Mouse (Mus musculus) left cerebral cortex, adult 11 months (tissue): ENCODE measurements at regions not wholly inside any gene's neighbourhood (a gene's known extent, or its start where the extent isn't known, plus 50 kb on each side); places are given as distances from the start of the nearest gene placed in this dataset.

Source experiments
- DNase-seq: peaks from one replicate; pipeline ENCODE4 v3.0.0; 2022; ENCODE audit warnings: low spot score

GRCm38 (mm10) chr6:135525841-135526327 lies 163.5 kb downstream of the Emp1 start:
- no peak for DNase-seq

GRCm38 (mm10) chr6:135526460-135527160 lies 164.3 kb downstream of the Emp1 start:
- peak; percentile 46 for DNase-seq

GRCm38 (mm10) chr6:135527879-135528278 lies 165.5 kb downstream of the Emp1 start:
- DNase-seq, result no peak

- DNase-seq, result no peak
Measured at GRCm38 (mm10) chr6:135539791-135540646, 177.7 kb downstream of the Emp1 start.

- DNase-seq, result no peak
Measured at GRCm38 (mm10) chr6:135541566-135541965, 179.2 kb downstream of the Emp1 start.

GRCm38 (mm10) chr6:135542356-135542755 lies 180.0 kb downstream of the Emp1 start:
- no peak for DNase-seq

- no peak for DNase-seq
Measured at GRCm38 (mm10) chr6:135543390-135543789, 181.0 kb downstream of the Emp1 start.

- DNase-seq, result no peak
Measured at GRCm38 (mm10) chr6:135543863-135544262, 181.5 kb downstream of the Emp1 start.

GRCm38 (mm10) chr6:135550368-135550950 lies 188.1 kb downstream of the Emp1 start:
- DNase-seq, result no peak

GRCm38 (mm10) chr6:135552396-135552795 lies 190.1 kb downstream of the Emp1 start:
- DNase-seq, result no peak

GRCm38 (mm10) chr6:135559501-135559907 lies 197.2 kb downstream of the Emp1 start:
- peak; percentile 61 for DNase-seq

- no peak for DNase-seq
Measured at GRCm38 (mm10) chr6:135562267-135562666, 199.9 kb downstream of the Emp1 start.

- DNase-seq, result no peak
Measured at GRCm38 (mm10) chr6:135563766-135564165, 201.4 kb downstream of the Emp1 start.

- no peak for DNase-seq
Measured at GRCm38 (mm10) chr6:135569086-135569485, 206.7 kb downstream of the Emp1 start.

GRCm38 (mm10) chr6:135575294-135575693 lies 212.9 kb downstream of the Emp1 start:
- DNase-seq, result no peak

- no peak for DNase-seq
Measured at GRCm38 (mm10) chr6:135578728-135579127, 216.4 kb downstream of the Emp1 start.

- no peak for DNase-seq
Measured at GRCm38 (mm10) chr6:135582567-135582966, 220.2 kb downstream of the Emp1 start.

GRCm38 (mm10) chr6:135584782-135585181 lies 222.4 kb downstream of the Emp1 start:
- DNase-seq, result no peak

- no peak for DNase-seq
Measured at GRCm38 (mm10) chr6:135590084-135590483, 227.7 kb downstream of the Emp1 start.

GRCm38 (mm10) chr6:135591085-135591484 lies 228.7 kb downstream of the Emp1 start:
- DNase-seq, result no peak

GRCm38 (mm10) chr6:135596358-135596757 lies 234.0 kb downstream of the Emp1 start:
- DNase-seq, result no peak

GRCm38 (mm10) chr6:135610504-135611096 lies 248.3 kb downstream of the Emp1 start:
- no peak for DNase-seq
